Mouse (Mus musculus): ENCODE results near the gene Gjc1. TPM values are rescaled to one million over a fixed set of nuclear protein-coding genes. Genes with fewer than 3 reads are reported as not detected.

Gjc1 gene
- total RNA-seq, 2 experiments from 2014 or later, result 5.7 to 6.3 TPM

GRCm38 (mm10) chr11:102818121-102819020, 1.1 kb downstream of the Gjc1 start:
- no peak for DNase-seq (ENCODE audit: extremely low spot score in 1 of 2, low spot score in 1 of 2)

- DNase-seq (ENCODE audit: extremely low spot score in 1 of 2, low spot score in 1 of 2), result no peak
Observed at GRCm38 (mm10) chr11:102814881-102815280, 4.6 kb downstream of the Gjc1 start.

GRCm38 (mm10) chr11:102810721-102811485, 8.6 kb downstream of the Gjc1 start:
- peak in 1 of 2 experiments; percentile 24 for DNase-seq (ENCODE audit: extremely low spot score in 1 of 2, low spot score in 1 of 2)

- no peak for DNase-seq (ENCODE audit: extremely low spot score in 1 of 2, low spot score in 1 of 2)
Observed at GRCm38 (mm10) chr11:102808246-102808645, 11.3 kb downstream of the Gjc1 start.

GRCm38 (mm10) chr11:102803453-102803852, 16.0 kb downstream of the Gjc1 start:
- DNase-seq (ENCODE audit: extremely low spot score in 1 of 2, low spot score in 1 of 2), result no peak

- DNase-seq (ENCODE audit: extremely low spot score in 1 of 2, low spot score in 1 of 2), result no peak
Observed at GRCm38 (mm10) chr11:102794157-102794556, 25.3 kb downstream of the Gjc1 start.

GRCm38 (mm10) chr11:102791682-102792445, 27.6 kb downstream of the Gjc1 start:
- DNase-seq (ENCODE audit: extremely low spot score in 1 of 2, low spot score in 1 of 2), result no peak

GRCm38 (mm10) chr11:102787688-102788177, 31.8 kb downstream of the Gjc1 start:
- DNase-seq (ENCODE audit: extremely low spot score in 1 of 2, low spot score in 1 of 2), result no peak

- no peak for DNase-seq (ENCODE audit: extremely low spot score in 1 of 2, low spot score in 1 of 2)
Observed at GRCm38 (mm10) chr11:102783443-102783842, 36.1 kb downstream of the Gjc1 start.

- DNase-seq (ENCODE audit: extremely low spot score in 1 of 2, low spot score in 1 of 2), result no peak
Observed at GRCm38 (mm10) chr11:102781523-102781922, 38.0 kb downstream of the Gjc1 start.

GRCm38 (mm10) chr11:102780986-102781351, 38.5 kb downstream of the Gjc1 start:
- DNase-seq (ENCODE audit: extremely low spot score in 1 of 2, low spot score in 1 of 2), result no peak

- DNase-seq (ENCODE audit: extremely low spot score in 1 of 2, low spot score in 1 of 2), result no peak
Observed at GRCm38 (mm10) chr11:102780271-102780985, 39.1 kb downstream of the Gjc1 start.

- no peak for DNase-seq (ENCODE audit: extremely low spot score in 1 of 2, low spot score in 1 of 2)
Observed at GRCm38 (mm10) chr11:102779824-102780223, 39.7 kb downstream of the Gjc1 start.

GRCm38 (mm10) chr11:102779081-102779638, 40.3 kb downstream of the Gjc1 start:
- DNase-seq (ENCODE audit: extremely low spot score in 1 of 2, low spot score in 1 of 2), result no peak

GRCm38 (mm10) chr11:102778597-102778996, 40.9 kb downstream of the Gjc1 start:
- DNase-seq (ENCODE audit: extremely low spot score in 1 of 2, low spot score in 1 of 2), result no peak

- no peak for DNase-seq (ENCODE audit: extremely low spot score in 1 of 2, low spot score in 1 of 2)
Observed at GRCm38 (mm10) chr11:102778165-102778564, 41.3 kb downstream of the Gjc1 start.

GRCm38 (mm10) chr11:102777598-102777997, 41.9 kb downstream of the Gjc1 start:
- DNase-seq (ENCODE audit: extremely low spot score in 1 of 2, low spot score in 1 of 2), result peak in 1 of 2 experiments; percentile 74

GRCm38 (mm10) chr11:102774621-102775141, 44.8 kb downstream of the Gjc1 start:
- DNase-seq (ENCODE audit: extremely low spot score in 1 of 2, low spot score in 1 of 2), result peak in 1 of 2 experiments; percentile 58
